Mouse (Mus musculus) megakaryocyte progenitor cell, adult 5-6 weeks (primary cell): ENCODE data around the gene Tubg2. TPM values are rescaled to one million over a fixed set of nuclear protein-coding genes. Genes with fewer than 3 reads are reported as not detected.
"Not testable (repeated sequence)": the region's sequence is repeated elsewhere in the genome, so short reads cannot be mapped to it uniquely, and the experiment has no call there.

ENCODE experiments used
- ATAC-seq: replicated peaks from 2 replicates; pipeline ENCODE4 v1.8.0; 2016; ENCODE audit warnings: mild to moderate bottlenecking, moderate TSS enrichment, inconsistent platforms; ENCODE audit not compliant: poor library complexity
- total RNA-seq, 2 experiments: library from RNA; stranded (forward) in 1 of 2; stranded (reverse) in 1 of 2; fragments of 157-497, 149-512 nt in 1 of 2; fragments of 200-1000 nt in 1 of 2; gene quantifications; 2 replicates each; pipeline versions ENCODE4 v1.2.3 to v1.2.4; 2015 to 2017

Tubg2 gene
- total RNA-seq, 2 experiments from 2014 or later = not detected

DNA sequence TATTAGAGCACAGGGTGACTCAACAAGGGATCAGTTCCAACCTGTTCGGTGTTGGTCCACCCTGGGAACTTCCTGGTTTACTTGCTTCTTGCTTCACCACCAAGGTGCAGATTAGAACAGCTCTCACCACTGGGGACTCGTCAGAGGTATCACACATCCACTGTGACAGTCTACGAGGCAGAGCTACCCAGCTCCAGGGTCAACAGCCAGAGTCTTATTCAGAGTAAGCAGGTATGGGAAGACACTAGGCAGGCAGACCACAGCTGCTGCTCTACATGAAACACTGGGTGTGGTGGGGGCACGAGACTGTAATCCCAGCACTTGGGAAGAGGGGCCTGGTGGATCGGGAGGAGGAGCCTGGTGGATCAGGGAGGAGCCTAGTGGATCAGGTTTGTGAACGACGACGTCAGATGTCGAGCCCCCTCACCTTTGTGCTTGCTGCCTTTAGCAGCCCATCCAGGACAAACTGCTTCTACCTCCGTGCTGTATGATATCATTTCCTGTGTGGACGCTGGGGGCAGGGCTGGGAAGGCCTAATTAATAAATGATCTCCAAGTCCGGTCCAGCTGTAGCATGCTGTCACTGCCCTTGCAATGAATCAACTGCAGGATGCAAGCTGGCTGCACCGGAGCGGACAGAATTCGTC, 17.0 kb upstream of the Tubg2 start:
- ATAC-seq = peak; percentile 14; the same call in 1 of the 2 replicates

DNA sequence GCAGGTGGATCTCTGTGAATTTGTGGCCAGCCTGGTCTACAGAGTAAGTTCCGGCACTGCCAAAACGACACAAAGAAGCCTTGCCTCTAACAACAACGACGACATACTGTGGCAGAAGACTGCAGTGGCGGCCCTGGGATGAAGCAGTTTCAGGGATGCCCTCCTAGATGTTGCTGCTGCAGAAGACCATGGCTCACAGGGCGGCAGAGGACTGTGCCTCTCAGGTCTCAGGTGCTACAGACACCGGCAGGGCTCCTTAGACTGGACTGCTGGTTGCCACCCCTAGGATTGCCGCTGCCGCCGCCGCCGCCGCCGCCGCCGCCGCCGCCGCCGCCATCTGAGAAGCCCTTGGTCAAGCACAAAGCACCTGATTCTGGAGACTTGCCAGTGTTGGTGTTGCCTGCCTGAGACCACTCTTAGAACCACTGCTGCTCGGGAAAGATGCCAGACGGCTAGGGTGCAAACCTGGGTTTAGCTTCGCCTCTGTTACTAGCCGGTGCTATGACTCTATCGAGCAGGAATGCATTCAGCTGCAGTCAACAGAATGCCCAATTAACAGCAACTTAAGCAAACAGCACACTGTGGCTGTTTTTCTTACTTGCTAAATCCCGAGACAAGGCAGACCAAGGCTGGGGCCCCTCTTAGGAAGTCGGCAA, 15.4 kb upstream of the Tubg2 start:
- ATAC-seq = no peak

DNA sequence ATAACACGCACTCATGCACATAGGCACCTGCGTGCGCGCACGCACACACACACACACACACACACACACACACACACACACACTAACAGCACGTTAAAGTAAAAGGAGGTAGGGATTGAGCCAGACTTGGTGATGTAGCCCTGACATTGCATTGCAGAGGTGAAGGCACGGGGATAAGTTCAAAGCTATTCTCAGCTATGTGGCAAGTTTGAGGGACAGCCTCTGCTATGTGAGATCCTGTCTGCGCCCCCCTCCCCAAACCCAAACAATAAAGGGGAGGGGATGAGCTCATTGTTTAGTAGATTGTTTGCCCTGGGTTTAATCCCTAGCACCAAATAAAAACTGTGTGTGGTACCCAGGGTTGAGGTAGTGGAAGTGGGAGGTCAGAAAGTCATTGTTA, 14.6 kb upstream of the Tubg2 start:
- no peak for ATAC-seq

DNA sequence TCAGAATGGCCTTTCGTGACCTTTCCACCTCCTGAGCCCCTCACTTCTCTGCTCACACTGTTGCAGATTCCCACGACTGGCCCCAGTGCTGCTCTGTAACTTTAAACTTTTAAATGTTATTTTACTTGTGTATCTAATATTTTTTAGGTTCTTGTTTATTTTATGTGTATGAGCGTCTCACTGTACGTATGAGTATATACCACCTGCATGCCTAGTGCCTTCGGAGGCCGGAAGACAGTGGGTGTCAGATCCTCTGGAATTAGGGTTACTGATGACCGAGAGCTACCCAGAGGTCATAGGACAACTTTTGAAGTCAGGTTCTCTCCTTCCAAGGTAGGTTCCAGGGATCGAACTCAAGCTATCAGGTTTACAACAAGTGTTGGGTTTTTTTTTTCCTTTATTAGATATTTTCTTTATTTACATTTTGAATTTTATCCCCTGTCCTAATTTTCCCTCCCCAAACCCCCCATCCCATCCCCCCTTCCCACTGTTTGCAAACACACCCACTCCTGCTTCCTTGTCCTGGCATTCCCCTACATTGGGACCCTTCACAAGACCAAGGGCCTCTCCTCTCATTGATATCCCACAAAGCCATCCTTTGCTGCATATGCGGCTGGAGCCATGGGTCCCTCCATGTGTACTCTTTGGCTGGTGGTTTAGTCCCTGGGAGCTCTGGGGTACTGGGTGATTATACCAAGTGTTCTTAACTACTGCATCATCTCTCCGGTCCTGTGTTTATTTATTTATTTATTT, 13.3 kb upstream of the Tubg2 start:
- ATAC-seq = no peak

DNA sequence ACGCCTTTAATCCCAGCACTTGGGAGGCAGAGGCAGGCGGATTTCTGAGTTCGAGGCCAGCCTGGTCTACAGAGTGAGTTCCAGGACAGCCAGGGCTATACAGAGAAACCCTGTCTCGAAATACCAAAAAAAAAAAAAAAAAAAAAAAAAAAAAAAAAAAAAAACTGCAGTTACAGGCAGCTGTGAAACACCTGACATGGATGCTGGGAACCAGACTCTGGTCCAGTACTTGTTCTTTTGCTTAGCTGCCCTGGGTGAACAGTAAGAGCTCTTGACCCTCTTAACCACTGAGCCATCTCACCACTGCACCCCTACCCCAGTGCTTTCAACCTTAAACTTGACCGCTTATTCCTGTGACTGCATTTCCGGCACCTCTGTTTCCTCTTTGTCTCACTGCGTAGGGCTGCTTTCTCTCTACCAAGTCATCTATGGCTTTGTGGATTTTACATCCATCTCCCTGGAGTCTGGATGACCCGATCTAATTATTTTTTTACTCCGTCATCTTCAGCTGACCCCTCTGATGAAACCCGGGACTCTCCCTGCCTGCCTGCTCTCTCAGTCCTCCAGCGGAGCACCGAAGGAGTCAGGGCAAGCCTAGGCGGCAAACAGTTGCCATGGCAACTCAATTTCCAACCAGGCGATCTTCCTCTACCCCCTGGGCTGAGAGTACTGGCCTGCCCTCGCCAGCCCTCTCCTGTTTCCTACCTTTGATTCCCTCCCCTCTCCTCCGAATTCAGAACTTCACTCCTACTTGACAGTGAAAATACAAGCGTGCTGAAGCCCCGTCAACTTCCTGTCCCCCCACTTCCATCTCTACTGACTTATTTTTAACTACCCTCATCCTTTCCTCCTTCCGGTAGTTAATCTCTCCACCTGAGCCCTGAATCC, 12.1 kb upstream of the Tubg2 start:
- ATAC-seq = peak; percentile 63

DNA sequence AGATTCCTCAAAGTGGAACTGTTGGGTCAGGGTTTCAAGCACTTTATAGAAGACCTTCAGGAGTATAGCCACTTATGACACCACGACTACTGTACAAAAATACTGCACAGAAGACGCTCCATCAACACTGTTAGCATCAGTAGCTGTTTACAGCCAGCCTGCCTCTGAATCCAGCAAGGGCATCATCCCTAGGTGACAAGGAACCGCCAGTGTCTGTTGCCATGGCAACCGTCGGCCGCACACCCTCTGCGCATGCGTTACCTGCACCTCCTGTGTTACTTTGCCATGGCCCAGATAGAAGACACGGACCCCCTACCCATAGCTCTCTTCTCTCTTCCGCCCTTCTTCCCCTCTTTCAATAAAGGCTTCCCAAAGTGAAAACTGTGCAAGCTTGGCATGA, 9.3 kb upstream of the Tubg2 start:
- no peak for ATAC-seq

DNA sequence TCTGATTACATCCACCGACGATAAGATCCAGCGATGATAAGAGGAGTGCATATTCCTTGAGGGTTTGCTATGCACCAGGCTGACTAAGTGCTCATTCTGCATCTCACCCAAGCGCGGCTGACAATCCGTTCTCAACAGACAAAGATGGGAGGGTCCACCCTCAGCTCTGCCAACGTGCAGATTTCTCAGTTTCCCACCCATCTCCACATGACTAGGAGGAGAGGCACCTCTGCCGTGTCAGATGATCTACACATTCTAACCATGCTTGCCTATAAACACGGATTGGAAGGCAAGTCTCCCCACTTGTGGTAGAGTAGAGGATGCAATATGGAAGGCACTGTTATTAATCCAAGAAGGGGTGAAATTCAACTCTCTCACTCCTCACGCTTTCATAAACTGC, 7.0 kb upstream of the Tubg2 start:
- no peak for ATAC-seq

DNA sequence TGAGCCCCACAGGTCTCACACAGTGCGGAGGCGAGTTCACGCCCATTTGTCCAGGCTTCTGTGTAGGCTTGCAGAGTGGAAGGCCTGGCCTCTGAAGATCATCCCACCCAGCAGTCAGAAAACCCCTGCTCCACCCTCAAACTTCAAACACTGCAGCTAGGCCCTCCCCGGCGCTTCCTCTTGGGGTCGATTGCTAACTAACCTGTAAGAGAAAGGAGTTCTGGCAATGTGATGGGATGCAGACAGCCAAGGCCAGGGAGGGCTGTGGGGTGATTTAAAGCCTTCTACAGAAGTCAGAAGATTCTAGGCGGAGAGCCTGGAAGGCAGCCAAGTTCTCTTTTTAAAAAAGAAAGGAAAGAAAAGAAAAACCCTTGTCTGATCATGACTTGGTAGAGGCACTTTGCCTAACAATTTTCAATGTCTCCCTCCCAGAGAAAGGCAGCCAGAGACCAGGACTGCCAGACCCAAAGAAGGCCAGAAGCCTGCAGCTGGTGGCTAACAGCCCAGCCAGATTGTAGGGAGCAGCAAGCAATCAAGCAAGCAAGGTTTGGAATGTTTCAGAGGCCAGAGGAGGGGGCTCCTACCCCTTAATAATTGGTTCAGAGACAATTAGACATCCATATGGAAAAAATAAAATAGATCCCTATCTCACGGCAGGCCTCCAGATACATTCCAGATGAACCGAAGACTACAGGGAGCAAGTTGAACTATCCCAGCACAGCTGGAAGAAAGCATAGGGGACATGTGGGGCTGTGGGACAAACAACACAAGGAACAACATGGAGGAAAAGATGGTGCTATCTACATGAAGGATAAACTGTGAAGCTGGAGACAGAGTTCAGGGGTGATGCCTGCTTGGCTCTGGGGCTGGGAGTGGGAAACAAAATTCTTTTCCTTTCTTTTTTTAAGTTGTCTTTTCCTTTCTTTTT, 6.3 kb upstream of the Tubg2 start:
- no peak; the same call in 1 of the 2 replicates for ATAC-seq

DNA sequence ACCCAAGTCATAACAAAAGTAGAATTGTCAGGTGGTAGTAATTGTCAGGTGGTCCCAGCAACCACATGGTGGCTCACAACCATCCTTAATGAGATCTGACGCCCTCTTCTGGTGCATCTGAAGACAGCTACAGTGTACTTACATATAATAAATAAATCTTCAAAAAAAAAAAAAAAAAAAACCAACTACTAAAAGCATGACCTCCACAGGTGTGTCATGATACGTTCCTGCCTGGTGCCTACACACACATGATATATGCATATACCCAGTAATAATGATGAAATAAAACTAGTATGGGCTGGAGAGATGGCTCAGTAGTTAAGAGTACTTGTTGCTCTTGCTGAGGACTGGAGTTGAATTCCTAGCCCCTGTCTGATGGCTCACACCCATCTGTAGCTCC, 4.6 kb upstream of the Tubg2 start:
- no peak for ATAC-seq

DNA sequence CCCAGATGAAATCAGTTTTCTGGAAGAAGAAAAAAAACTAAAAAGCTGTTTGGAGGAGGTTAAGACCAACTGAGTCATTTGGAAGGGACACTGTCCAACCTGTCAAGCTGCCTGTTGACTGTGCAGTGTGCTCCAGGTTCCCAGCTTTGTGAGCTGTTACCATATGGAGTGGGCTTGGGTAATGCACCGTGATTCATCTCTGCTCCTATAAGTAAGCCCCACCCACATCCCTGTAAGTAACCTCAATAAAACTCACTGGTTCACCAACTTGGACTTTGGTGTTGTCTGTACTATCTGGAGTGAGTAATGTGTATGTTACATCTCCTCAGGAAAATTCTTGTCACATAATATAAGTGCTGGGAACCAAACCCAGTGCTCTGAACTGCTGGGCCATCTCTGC, 2.9 kb upstream of the Tubg2 start:
- no peak for ATAC-seq

DNA sequence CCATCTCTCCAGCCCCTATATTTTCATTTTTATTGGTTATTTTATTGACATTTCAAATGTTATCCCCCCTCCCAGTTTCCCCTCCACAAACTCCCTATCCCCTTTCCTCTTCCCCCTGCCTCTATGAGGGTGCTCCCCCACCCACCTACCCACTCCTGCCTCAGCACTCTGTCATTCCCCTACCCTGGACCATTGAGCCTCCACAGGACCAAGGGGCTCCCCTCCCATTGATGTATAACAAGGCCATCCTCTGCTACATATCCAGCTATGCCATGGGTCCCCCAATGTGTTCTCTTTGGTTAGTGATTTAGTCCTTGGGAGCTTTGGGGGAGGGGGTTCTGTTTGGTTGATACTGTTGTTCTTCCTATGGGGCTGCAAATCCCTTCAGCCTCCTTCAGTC, 1.1 kb upstream of the Tubg2 start:
- ATAC-seq = no peak

DNA sequence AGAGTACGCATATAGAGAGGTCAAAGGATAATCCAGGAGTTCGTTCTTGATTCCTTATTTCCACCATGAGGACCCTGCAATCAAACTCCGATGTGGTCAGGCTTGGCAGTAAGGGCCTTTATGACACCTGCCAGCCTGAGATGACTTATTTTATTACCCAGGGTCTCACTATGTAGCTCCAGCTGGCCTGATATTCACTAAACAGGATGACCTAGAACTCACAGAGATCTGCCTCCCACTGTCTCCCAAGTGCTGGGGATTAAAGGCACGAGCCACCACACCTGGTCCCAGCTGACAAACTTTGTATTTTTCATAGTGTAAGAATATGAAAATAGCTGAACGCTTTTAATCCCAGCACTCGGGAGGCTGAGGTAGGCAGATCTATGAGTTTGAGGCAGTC, 556 bp upstream of the Tubg2 start:
- ATAC-seq = no peak

DNA sequence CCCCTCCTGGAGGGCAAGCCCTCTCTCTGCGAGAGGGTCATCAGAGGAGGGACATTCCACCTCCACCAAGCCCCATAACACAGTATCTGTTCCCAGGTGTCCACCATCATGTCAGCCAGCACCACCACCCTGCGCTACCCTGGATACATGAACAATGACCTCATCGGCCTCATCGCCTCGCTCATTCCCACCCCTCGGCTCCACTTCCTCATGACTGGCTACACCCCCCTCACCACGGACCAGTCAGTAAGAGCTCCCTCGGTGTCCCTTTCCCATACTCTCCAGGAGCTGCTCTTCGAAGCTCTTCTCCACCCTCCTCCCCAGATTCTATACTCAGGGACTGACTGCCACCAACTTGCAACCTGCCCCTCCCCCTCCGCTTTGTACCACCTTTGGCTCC, 4.4 kb downstream of the Tubg2 start:
- not testable (repeated sequence) for ATAC-seq

DNA sequence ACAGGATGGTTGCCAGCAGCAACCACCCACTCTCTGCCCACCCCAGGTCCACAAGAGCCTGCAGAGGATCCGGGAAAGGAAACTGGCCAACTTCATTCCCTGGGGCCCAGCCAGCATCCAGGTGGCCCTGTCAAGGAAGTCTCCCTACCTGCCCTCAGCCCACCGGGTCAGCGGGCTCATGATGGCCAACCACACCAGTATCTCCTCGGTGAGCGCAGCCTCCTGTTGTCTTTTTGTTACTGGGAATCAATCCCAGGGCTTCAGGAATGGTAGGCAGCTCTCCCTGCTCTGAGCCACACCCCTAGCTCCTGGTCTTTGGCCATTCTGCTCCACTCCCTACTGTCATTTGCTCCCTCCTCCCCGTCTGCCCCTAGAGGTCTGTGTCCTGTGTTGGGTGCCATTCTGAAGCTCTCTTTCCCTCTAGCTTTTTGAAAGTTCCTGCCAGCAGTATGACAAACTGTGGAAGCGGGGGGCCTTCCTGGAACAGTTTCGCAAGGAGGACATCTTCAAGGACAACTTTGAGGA, 5.3 kb downstream of the Tubg2 start:
- not testable (repeated sequence) for ATAC-seq

DNA sequence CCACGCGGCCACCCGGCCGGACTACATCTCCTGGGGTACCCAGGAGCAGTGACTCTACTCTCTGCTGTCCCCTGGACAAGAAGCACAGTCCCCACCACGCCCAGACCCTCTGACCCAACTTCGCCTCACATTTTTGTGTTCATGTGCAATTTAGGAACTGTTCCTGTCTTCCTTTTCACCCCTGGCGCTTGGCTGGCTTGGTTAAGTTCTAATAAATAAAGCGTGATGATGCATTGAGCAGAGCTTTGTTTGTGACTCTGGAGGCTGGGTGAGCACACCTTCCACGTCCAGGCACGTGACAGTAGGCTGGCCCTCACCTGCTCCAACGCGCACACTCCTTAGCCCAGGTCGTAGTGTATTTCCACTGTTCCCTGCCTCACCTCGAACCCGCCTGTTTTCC, 5.8 kb downstream of the Tubg2 start:
- ATAC-seq = no peak

DNA sequence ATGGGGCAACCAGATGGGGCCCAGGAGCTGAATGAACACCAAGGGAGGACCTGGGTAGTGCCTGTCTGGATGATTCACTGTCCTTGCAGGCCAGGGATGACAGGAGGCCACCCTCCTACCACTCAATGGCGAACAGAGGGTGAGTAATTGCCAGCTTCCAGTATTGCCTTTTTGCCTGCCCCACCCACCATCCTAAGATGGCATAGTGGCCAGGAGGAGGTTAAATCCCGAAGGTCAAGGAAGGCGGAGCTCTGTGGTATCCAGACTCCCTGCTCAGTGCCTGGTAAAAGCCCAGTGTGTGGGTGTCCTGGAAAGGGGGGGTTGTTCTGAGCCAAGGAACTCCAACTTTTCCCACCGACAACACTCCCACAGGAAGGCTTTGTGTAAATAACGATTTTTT, 6.6 kb downstream of the Tubg2 start:
- ATAC-seq = no peak

DNA sequence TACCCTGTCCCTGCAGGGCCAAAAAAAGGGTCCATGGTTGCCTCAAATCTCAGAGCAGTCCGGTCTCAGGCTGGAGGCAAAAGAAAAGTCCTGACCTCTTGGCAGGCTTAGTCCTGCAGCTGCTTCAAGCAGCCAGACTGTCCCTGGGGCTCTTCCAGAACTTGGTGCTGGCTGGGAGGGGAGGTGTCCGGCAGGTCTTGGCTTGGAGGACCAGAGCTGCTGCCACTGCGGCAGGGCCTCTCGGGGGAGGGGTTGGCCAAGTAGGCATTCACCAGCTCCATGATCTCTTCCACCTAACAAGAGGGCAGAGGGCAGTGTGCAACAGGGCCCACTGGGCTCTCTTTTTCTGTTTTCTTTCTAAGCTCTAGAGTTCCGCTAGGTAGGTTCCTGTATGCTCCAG, 7.1 kb downstream of the Tubg2 start:
- no peak for ATAC-seq

DNA sequence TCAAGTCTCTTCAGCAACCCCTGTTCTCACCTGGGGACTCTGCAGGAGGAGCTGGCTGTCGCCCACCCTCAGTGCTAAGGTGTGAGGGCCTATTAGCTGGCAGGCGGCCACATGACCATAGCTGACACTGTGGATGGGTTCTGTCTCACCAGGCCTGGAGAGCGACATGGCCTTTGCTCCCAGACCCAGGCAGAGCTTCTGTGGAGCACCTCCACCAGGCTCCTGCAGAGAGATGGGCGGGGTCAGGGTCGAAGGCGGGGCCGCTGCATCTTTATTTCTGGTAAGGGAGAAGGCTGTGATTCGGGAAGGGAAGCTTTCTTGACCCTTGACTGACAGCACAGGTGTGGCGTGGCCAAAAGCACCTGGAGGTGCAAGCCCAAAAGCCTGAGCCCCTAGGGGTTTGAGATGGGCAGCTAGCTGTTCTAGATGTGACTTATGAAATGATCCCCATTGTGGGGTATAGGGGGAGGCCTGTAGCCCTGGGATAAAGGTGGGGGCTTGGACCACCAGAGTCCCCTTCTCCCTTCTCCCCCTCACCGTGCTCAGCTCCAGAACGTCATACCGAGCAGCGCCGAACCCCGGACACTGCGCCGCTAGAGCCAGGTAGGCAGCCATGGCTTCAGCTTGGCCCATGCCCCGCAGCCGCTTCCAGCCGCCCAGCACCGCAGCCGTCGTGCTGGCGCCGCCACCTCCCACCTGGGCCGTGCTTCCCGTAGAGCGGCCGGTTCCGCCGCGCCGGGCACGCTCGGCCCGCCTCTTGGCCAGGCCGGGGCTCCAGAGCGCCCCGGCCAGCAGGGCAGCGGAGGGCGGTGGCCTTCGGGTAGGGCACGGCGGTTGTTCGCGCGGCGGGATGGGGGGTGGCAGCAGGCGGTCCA, 8.0 kb downstream of the Tubg2 start:
- no peak for ATAC-seq

DNA sequence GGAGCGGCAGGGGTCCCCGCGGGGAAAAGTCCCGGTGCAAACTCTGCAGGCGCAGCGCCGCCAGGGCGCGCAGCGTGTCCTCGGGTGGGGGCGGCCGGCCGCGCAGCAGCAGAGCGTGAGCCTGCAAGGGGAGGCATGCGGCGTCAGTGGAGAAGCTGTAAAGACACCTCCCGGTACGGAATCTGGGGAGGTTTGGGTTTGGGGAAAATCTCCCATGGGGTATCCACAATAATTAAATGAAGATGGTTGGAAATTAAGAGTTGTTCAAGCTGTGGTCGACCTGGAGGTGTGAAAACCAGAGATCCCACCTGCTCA, 8.6 kb downstream of the Tubg2 start:
- ATAC-seq = no peak
